Mouse (Mus musculus) hindbrain, embryonic 14.5 days (tissue): ENCODE measurements around the gene Acss3. TPM values are rescaled to one million over a fixed set of nuclear protein-coding genes. Genes with fewer than 3 reads are reported as not detected.
A peak's percentile ranks its signal among the peaks of the same experiment; 100 is the strongest.

Source experiments
- ATAC-seq: fragments of 200-750 bp; cut with Nextera tagmentation; 2 replicates; pipeline ENCODE4 v1.8.0; 2017; ENCODE audit warnings: moderate number of reproducible peaks, mild to moderate bottlenecking, moderate TSS enrichment, moderate library complexity; ENCODE audit not compliant: low FRiP score
- DNase-seq: peaks from one replicate; pipeline ENCODE4 v3.0.0-alpha.2; 2015; ENCODE audit warnings: low spot score
- H3K27ac ChIP-seq: fragments of 300-500 bp; sonication (generic); 2 replicates; pipeline ENCODE4 v1.5.1; 2014; ENCODE audit warnings: mild to moderate bottlenecking, moderate library complexity
- H3K27me3 ChIP-seq: fragments of 300-500 bp; sonication (generic); 2 replicates; pipeline ENCODE4 v1.6.1; 2014; ENCODE audit warnings: mild to moderate bottlenecking, low read length, mixed read lengths; ENCODE audit not compliant: control insufficient read depth, insufficient read depth
- H3K36me3 ChIP-seq: fragments of 300-500 bp; sonication (generic); replicated peaks from 2 replicates; pipeline ENCODE4 v1.6.1; 2014; ENCODE audit not compliant: control insufficient read depth, insufficient read depth
- H3K4me1 ChIP-seq: fragments of 300-500 bp; sonication (generic); replicated peaks from 2 replicates; pipeline ENCODE4 v1.6.1; 2014; ENCODE audit warnings: antibody characterized with exemption, low read length, mixed read lengths; ENCODE audit not compliant: control insufficient read depth, insufficient read depth
- H3K4me2 ChIP-seq: fragments of 300-500 bp; sonication (generic); replicated peaks from 2 replicates; pipeline ENCODE4 v1.6.1; 2014; ENCODE audit warnings: mild to moderate bottlenecking, moderate library complexity
- H3K4me3 ChIP-seq: fragments of 300-500 bp; sonication (generic); replicated peaks from 2 replicates; pipeline ENCODE4 v1.5.1; 2014; ENCODE audit warnings: mild to moderate bottlenecking, low read length
- H3K9ac ChIP-seq: fragments of 300-500 bp; sonication (generic); 2 replicates; pipeline ENCODE4 v1.6.1; 2014
- H3K9me3 ChIP-seq: fragments of 300-500 bp; sonication (generic); 2 replicates; pipeline ENCODE4 v1.6.1; 2016; ENCODE audit warnings: low read length; ENCODE audit not compliant: control insufficient read depth
- WGBS: fragments of 180-500 bp; shearing (Covaris S2); extraction: QIAGEN DNeasy Blood & Tissue Kit; methylation state at CpG from one replicate; pipeline ENCODE4 v1.1.7; 2014; 5-methylcytosine and 5-hydroxymethylcytosine counted together
- polyA plus RNA-seq: library from polyadenylated mRNA; unstranded; fragments of >200 nt; fragmentation: Nextera tagmentation; extraction: Ambion mirVana; gene quantifications from 2 replicates; pipeline ENCODE4 v1.2.1, GENCODE M21; 2014

The Acss3 gene
- polyA plus RNA-seq, 1 experiment from 2014 or later: 1.7 TPM

DNA sequence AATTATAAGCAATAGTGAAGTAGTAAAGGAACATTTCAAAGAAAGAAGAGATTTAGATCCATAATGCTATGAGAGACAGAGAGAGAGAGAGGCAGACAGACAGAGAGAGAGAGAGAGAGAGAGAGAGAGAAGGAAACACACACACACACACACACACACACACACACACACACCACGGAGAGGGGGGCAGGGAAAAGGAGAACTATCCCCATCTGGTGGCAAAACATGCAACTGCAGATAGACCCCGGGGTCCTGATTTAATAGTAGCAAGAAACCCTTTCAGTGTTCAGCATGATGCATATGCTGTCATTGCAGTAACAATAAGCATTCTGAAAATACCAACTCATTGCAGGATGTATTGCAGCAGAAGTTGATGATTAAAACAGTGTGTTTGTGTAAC lies 210.4 kb downstream of the Acss3 start:
- DNase-seq (peak; percentile 52), ATAC-seq (no peak; the same call in 1 of the 2 replicates)

GRCm38 (mm10) chr10:106910108-106910507 lies 213.4 kb downstream of the Acss3 start:
- Histone ChIP-seq H3K36me3 (peaks cover 7% of the 10 kb centered on the region; the same call in 1 of the 2 replicates), H3K27me3 (no peaks in the 10 kb centered on the region), H3K9me3 (0 out of 2 replicates have a peak, but pooled peaks cover 5% of the 10 kb centered on the region), H3K4me1 (no peaks in the 10 kb centered on the region), H3K4me3 (no peak overlapping the region), H3K27ac (no peak overlapping the region), H3K9ac (no peak overlapping the region), H3K4me2 (no peak overlapping the region)
- DNase-seq: no peak
- no peak for ATAC-seq
- 63% methylated on average over 3 of the region's 3 CpGs for WGBS

More for the DNA sequence above, 210.4 kb downstream of the Acss3 start:
- 38% methylated on average over 1 of the region's 2 CpGs for WGBS
- no peak overlapping the region for H3K9ac ChIP-seq
- H3K4me1 ChIP-seq: no peaks in the 10 kb centered on the region
- no peak overlapping the region for H3K4me2 ChIP-seq
- peaks cover 7% of the 10 kb centered on the region; the same call in 1 of the 2 replicates for H3K36me3 ChIP-seq
- no peaks in the 10 kb centered on the region for H3K27me3 ChIP-seq
- no peak overlapping the region for H3K4me3 ChIP-seq
- 0 out of 2 replicates have a peak, but pooled peaks cover 5% of the 10 kb centered on the region for H3K9me3 ChIP-seq
- no peak overlapping the region for H3K27ac ChIP-seq

GRCm38 (mm10) chr10:106896351-106896750 lies 227.1 kb downstream of the Acss3 start:
- Histone ChIP-seq H3K27me3 (no peaks in the 10 kb centered on the region), H3K4me1 (no peaks in the 10 kb centered on the region), H3K4me2 (no peak overlapping the region), H3K36me3 (peaks cover 4% of the 10 kb centered on the region; the same call in 1 of the 2 replicates), H3K9me3 (no peaks in the 10 kb centered on the region), H3K4me3 (no peak overlapping the region), H3K9ac (no peak overlapping the region), H3K27ac (no peak overlapping the region)
- DNase-seq (no peak), ATAC-seq (no peak; the same call in 1 of the 2 replicates)
- WGBS: 33% methylated on average over 13 of the region's 13 CpGs

Other genes starting within 250 kb of the Acss3 start
- gene Lin7a, start 148.0 kb upstream of the Acss3 start, polyA plus RNA-seq: 32.4 and 36.2 TPM in 2 replicates